Mouse (Mus musculus): Measurements from ENCODE around the gene Ccnj.

Gene Ccnj

GRCm38 (mm10) chr19:40849391-40849790 is 18.3 kb downstream of the Ccnj start:
- DNase-seq = no peak

GRCm38 (mm10) chr19:40859555-40859954 is 28.5 kb downstream of the Ccnj start:
- no peak for DNase-seq

- DNase-seq = no peak
Measured at GRCm38 (mm10) chr19:40868284-40868683, 37.2 kb downstream of the Ccnj start.

GRCm38 (mm10) chr19:40869425-40870105 is 38.5 kb downstream of the Ccnj start:
- DNase-seq = no peak

GRCm38 (mm10) chr19:40872955-40873665 is 42.0 kb downstream of the Ccnj start:
- DNase-seq = peak; percentile 85 to 88

- no peak for DNase-seq
Measured at GRCm38 (mm10) chr19:40881700-40882099, 50.6 kb downstream of the Ccnj start.

GRCm38 (mm10) chr19:40888887-40889286 is 57.8 kb downstream of the Ccnj start:
- DNase-seq = no peak

- no peak for DNase-seq
Measured at GRCm38 (mm10) chr19:40894071-40894506, 63.0 kb downstream of the Ccnj start.

GRCm38 (mm10) chr19:40894519-40895392 is 63.7 kb downstream of the Ccnj start, which contains the start of gene Zfp518a:
Zfp518a (plus strand) TSS chr19:40894705.
- peak; percentile 79 to 80 for DNase-seq

- DNase-seq = no peak
Measured at GRCm38 (mm10) chr19:40895393-40895703, 64.3 kb downstream of the Ccnj start.
